Mouse (Mus musculus): Measurements from ENCODE around the gene Riiad1. TPM values are rescaled to one million over a fixed set of nuclear protein-coding genes. Genes with fewer than 3 reads are reported as not detected.
A peak's percentile ranks its signal among the peaks of the same experiment; 100 is the strongest.

Gene Riiad1
- polyA plus RNA-seq, 1 experiment from 2014 or later, result 3.2 TPM

- Histone ChIP-seq H3K4me2 (replicated peaks; ENCODE audit: low read depth) (no peak within 1 kb of the TSS), H3K9ac (ENCODE audit: low read length) (no peak within 1 kb of the TSS), H3K4me1 (replicated peaks; ENCODE audit: control insufficient read depth, insufficient read depth) (no peaks in the 10 kb centered on the region), H3K27me3 (ENCODE audit: control insufficient read depth, insufficient read depth, low read length) (no peaks in the 10 kb centered on the region), H3K27ac (replicated peaks) (no peak within 1 kb of the TSS; the same call in 1 of the 2 replicates), H3K4me3 (ENCODE audit: low read depth, low read length) (no peak within 1 kb of the TSS), H3K9me3 (ENCODE audit: control insufficient read depth, low read length) (no peaks in the 10 kb centered on the region), H3K36me3 (ENCODE audit: control insufficient read depth, insufficient read depth, low read length) (no peaks in the 10 kb centered on the region)
- WGBS, result 2% methylated on average over 14 of the region's 14 CpGs
- TF ChIP-seq EP300 (optimal IDR thresholded peaks at IDR 0.05), result no peak
- TF ChIP-seq CTCF (IDR thresholded peaks at IDR 0.05; ENCODE audit: low read depth), result no peak
- DNase-seq (ENCODE audit: low spot score), result peak; percentile 37
- ATAC-seq (ENCODE audit: low FRiP score, low TSS enrichment), result no peak
These were observed 2.1 kb downstream of the Riiad1 start, which contains the start of gene Celf3 for GRCm38 (mm10) chr3:94477981-94478422. Gene Celf3, plus strand, starts transcription at chr3:94478295.

DNA sequence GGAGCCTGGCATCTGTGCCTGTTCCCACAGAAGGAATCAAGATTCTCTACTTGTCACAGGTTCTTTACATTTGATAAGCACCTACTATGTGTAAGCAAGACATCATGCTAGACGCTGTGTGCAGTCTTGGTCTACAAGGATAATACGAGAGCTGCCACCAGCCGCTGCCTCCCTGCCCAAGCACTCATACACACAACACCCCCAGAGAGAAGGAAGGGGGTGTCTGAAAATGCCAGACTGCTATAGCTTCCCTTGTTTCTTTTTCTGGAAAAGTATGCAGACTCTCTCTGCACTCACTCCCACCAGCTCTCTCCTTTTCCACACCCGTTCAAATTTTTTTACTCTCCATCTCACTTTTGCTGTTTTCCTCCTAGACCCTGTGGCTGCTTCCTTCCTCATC lies 2.7 kb downstream of the Riiad1 start:
- Histone ChIP-seq H3K9ac (ENCODE audit: low read length) (no peak overlapping the region), H3K9me3 (ENCODE audit: control insufficient read depth, low read length) (no peaks in the 10 kb centered on the region), H3K4me1 (replicated peaks; ENCODE audit: control insufficient read depth, insufficient read depth) (no peaks in the 10 kb centered on the region), H3K36me3 (ENCODE audit: control insufficient read depth, insufficient read depth, low read length) (no peaks in the 10 kb centered on the region), H3K27ac (replicated peaks) (no peak overlapping the region), H3K4me2 (replicated peaks; ENCODE audit: low read depth) (no peak overlapping the region), H3K4me3 (ENCODE audit: low read depth, low read length) (no peak overlapping the region), H3K27me3 (ENCODE audit: control insufficient read depth, insufficient read depth, low read length) (no peaks in the 10 kb centered on the region)
- TF ChIP-seq EP300 (optimal IDR thresholded peaks at IDR 0.05) (no peak), CTCF (IDR thresholded peaks at IDR 0.05; ENCODE audit: low read depth) (no peak)
- DNase-seq (ENCODE audit: low spot score) (no peak), ATAC-seq (ENCODE audit: low FRiP score, low TSS enrichment) (no peak)
- WGBS, result 73% methylated on average over 4 of the region's 4 CpGs

- DNase-seq (ENCODE audit: low spot score) (peak; percentile 73), ATAC-seq (ENCODE audit: low FRiP score, low TSS enrichment) (peak; percentile 92)
- Histone ChIP-seq H3K9ac (ENCODE audit: low read length) (no peak overlapping the region), H3K4me3 (ENCODE audit: low read depth, low read length) (no peak overlapping the region), H3K9me3 (ENCODE audit: control insufficient read depth, low read length) (no peaks in the 10 kb centered on the region), H3K4me1 (replicated peaks; ENCODE audit: control insufficient read depth, insufficient read depth) (no peaks in the 10 kb centered on the region), H3K36me3 (ENCODE audit: control insufficient read depth, insufficient read depth, low read length) (no peaks in the 10 kb centered on the region), H3K4me2 (replicated peaks; ENCODE audit: low read depth) (no peak overlapping the region), H3K27ac (replicated peaks) (peak overlapping the region; percentile 45), H3K27me3 (ENCODE audit: control insufficient read depth, insufficient read depth, low read length) (no peaks in the 10 kb centered on the region)
- TF ChIP-seq EP300 (optimal IDR thresholded peaks at IDR 0.05), result no peak
- no peak for TF ChIP-seq CTCF (IDR thresholded peaks at IDR 0.05; ENCODE audit: low read depth)
- 35% methylated on average over 8 of the region's 8 CpGs for WGBS
These were observed 3.7 kb downstream of the Riiad1 start for GRCm38 (mm10) chr3:94476301-94477035.

DNA sequence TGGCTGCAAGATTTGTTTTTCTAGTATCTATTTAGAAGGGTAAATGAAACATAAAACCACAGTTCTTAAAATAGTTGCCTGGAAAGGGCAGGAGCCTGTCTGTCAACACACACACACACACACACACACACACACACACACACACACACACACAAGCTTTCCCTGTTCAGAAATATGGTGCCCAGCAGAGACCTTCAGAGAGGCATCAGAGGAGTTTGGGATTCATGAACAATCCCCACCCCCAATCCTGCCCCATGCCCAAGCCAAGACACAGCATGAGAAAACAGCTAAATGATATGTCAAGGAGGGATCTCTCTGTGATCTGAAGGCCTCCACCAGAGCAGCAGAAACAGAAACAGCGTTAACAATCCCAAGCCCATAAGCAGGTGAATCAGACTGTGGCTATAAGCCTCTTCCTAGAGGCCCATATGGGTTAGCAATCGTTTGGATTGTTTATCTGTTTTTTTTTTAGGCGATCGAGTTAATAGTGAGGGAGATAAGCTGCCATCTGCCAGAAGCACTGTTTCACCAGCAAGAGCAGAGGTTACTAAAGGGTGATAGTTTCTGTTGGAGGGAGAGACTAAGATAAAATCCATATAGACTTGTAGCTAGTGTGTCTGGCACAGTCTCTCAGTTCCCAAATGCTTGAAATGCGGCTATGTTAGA lies 6.4 kb downstream of the Riiad1 start:
- no peaks in the 10 kb centered on the region for H3K4me1 ChIP-seq (replicated peaks; ENCODE audit: control insufficient read depth, insufficient read depth)
- TF ChIP-seq EP300 (optimal IDR thresholded peaks at IDR 0.05) (no peak), CTCF (IDR thresholded peaks at IDR 0.05; ENCODE audit: low read depth) (no peak)
- no peak overlapping the region for H3K4me2 ChIP-seq (replicated peaks; ENCODE audit: low read depth)
- no peaks in the 10 kb centered on the region for H3K36me3 ChIP-seq (ENCODE audit: control insufficient read depth, insufficient read depth, low read length)
- H3K27ac ChIP-seq (replicated peaks), result no peak overlapping the region
- H3K4me3 ChIP-seq (ENCODE audit: low read depth, low read length), result no peak overlapping the region
- H3K27me3 ChIP-seq (ENCODE audit: control insufficient read depth, insufficient read depth, low read length), result no peaks in the 10 kb centered on the region
- ATAC-seq (ENCODE audit: low FRiP score, low TSS enrichment), result no peak
- no peak for DNase-seq (ENCODE audit: low spot score)
- WGBS, result 51% methylated on average over 5 of the region's 5 CpGs
- H3K9me3 ChIP-seq (ENCODE audit: control insufficient read depth, low read length), result no peaks in the 10 kb centered on the region
- no peak overlapping the region for H3K9ac ChIP-seq (ENCODE audit: low read length)

- 39% methylated on average over 10 of the region's 10 CpGs for WGBS
- TF ChIP-seq EP300 (optimal IDR thresholded peaks at IDR 0.05) (no peak), CTCF (IDR thresholded peaks at IDR 0.05; ENCODE audit: low read depth) (no peak)
- Histone ChIP-seq H3K9me3 (ENCODE audit: control insufficient read depth, low read length) (no peaks in the 10 kb centered on the region), H3K27ac (replicated peaks) (peak overlapping the region; percentile 63; the same call in 1 of the 2 replicates), H3K4me1 (replicated peaks; ENCODE audit: control insufficient read depth, insufficient read depth) (no peaks in the 10 kb centered on the region), H3K4me3 (ENCODE audit: low read depth, low read length) (no peak overlapping the region), H3K27me3 (ENCODE audit: control insufficient read depth, insufficient read depth, low read length) (no peaks in the 10 kb centered on the region), H3K9ac (ENCODE audit: low read length) (no peak overlapping the region), H3K4me2 (replicated peaks; ENCODE audit: low read depth) (0 out of 2 replicates have a peak overlapping the region, but pooled peaks have one; percentile 37), H3K36me3 (ENCODE audit: control insufficient read depth, insufficient read depth, low read length) (no peaks in the 10 kb centered on the region)
- ATAC-seq (ENCODE audit: low FRiP score, low TSS enrichment), result no peak
- no peak for DNase-seq (ENCODE audit: low spot score)
These were observed 7.0 kb downstream of the Riiad1 start for GRCm38 (mm10) chr3:94473115-94473505.

All from stomach, postnatal 0 days (tissue).